Mouse (Mus musculus) embryo, embryonic 9.5 days (tissue): ENCODE data around the gene Hip1.

Experiments used
- DNase-seq: peaks from one replicate; pipeline ENCODE4 v3.0.0-alpha.2; 2017; ENCODE audit errors: extremely low spot score

The Hip1 gene

DNA sequence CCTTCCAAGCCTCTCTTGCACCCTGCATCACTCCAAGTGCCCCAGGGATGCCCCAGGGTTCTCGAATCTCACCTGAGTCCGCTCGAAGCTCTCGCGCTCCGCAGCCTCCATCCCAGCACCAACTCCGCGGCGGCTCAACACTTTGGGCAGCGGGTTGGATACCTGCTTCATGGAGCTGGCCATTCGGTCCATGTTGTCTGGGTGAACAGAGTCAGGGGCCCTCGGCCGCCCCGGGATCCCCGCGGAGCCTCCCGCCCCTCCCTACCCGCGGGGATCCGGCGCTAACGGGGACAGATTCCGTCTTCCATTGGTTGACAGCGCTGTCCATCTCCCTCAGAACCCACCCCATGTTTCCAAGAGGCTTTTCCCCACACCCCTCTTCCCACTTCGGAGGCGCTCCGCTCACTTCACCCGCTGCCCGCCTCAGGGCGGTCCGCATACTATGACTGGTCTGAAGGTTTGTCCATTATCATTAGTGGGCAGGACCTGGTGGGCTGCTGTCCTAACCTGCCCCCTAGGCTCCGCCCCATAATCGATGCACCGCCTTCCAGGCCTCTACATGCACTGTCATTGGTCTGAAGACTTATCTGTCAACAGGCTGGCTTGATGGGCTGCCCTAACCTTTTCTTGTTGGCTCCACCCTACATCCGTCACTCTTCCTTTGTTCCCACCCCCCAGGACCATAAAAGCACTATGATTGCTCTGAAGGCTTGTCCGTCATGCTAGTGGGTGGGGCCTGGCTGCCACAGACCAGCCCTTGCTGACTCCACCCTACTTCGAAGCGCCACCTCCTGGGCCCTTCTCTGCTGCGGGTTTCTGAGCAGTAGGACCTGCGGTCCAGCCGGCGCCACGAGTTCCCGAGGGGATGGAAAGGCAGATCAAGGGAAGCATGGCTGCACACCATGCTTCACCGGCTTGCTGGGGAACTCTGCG lies at the start of gene Hip1:
Gene Hip1, minus strand, starts transcription at position 256 of the 933 bp plus-strand sequence.
- peak; percentile 99 for DNase-seq

DNA sequence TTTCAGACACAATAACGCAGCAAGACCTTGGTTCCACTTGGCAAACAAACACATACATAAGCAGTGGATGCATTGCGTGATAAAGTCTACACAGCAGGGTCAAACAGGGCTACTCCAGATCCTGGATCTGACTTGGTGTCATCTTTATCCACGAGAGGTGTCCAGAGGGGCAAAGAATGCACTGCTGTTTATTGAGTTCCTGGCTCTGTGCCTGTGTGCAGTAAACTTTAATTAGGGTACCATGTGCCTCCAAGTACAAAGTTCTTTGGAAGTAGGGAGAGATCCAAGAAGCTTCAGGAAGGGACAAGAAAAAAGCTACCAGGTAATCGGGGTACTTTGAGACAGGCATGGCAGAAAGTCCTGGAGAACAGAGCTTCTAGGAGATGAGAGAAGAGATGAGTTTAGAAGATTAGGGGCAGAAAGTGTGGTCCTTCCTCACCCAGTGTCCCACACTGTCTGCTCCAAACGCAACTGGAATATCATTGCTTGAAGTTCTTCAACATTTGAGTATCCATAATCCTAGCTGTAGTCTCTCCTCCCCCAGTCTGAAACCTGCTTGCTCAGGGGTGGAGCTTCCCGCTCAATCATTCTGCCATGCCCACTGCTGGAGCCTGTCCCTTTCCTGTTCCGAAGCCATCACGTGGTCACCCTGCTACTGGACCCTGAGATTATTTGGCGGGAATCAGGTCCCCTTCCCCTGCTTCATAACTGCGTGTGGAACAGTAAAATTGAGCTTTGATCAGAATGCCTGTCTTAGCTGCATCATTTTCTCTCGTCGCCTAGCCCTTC lies 45.3 kb upstream of the Hip1 start:
- no peak for DNase-seq

DNA sequence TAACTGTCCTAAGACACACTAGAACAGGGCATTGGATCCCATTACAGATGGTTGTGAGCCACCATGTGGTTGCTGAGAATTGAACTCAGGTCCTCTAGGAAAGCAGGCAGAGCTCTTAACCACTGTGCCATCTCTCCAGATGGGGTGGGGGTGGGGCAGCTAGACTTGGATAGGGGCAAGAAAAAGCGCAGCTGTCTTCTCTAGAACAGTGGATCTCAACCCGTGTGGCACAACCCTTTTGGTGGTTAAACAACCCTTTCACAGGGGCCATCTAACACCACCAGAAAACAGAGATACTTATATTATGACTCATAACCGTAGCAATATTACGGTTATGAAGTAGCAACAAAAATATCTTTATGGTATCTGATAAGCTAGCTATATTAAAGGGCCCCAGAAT lies 42.8 kb upstream of the Hip1 start:
- no peak for DNase-seq

DNA sequence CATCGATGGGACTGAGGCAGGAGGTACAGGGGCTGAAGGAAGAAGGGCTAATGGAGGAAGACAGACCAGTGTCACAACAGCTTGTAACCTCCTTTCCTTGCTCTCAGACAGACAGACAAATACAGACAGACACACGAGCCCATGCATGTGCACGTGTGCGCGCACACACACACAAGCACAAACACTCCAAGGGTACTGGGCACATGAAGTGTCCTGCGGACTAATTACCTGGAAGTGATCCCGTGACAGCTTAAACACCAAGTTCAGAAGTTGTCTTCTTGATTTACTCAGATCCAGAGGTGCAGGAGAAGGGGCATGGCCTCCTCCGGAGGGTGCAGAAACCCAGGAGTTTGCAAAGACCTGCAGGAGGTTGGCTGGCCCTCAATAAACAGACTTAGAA lies 40.8 kb upstream of the Hip1 start:
- no peak for DNase-seq

DNA sequence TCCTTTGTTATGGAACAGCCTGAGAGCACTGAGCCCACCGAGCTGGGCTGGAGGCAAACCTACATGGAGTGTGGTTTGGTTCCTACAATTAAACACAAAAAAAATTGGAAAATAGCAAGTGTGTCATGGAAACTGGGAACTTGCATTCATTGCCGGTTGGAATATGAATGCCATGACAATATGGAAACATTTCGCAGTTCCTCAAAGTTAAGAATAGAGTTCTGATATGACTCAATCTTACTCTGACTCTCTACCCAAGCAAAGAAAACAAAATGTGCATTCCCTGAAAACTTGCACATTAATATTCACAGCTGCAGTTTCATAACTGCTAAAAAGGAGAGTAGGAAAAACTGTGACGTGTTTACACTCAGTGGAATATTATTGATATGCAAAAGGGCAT lies 37.4 kb upstream of the Hip1 start:
- no peak for DNase-seq

DNA sequence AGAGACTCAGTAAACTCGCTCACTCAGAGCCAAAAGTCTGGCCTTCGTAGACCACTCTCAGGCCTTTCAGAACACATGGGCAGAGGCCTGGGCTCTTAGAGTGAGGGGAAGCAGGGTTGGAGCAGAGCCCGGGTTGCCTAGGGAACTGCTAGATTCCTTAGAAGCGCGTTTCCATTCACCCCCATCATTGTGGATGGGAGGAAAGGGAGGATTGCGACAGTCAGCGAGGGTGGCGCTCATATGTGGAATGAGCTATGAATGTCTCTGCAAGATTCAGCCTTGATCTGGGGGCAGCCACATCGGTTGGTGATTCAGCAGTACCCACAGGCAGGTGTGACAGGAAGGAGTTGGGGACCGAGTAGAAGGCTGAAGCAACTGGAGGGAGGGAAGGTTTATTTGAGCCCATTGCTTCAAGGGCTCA lies 34.4 kb upstream of the Hip1 start:
- no peak for DNase-seq

DNA sequence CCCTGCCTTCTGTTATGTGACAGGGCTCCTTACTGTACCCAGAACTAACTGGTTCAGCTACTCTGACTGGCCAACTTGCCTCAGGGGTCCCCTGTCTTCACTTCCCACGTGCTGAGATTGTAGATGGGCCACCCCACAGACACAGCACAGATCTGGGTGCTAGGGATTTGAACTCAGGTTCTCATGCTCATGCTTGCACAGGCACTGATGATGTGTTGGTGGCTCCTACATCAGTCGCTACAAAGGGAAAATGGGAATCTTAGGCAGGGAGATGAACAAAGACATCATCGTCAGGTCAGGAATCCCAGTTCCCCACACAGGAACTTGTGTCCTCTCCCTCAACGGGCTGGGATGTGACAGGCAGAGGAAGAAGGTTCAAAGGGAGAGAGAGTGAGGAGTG lies 31.1 kb upstream of the Hip1 start:
- no peak for DNase-seq

DNA sequence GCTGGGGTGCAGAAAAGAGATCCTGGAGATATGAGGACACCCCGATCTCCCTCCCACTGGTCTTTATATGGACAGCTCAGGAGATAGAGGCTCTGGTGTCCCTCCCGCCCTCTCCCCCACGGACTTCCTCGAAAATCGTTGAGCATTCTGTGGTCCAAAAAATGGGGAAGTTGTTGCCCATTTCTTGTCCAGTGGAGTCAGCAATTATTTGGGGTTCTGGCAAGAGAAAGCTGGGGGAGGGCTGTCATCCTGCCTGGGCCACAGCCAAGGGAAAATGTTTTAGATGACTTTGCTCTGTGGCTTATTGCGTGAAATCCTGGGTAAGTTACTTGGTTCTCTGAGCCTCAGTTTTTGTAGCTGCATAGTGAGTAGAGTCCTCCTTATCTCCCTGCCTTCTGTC lies 28.1 kb upstream of the Hip1 start, which contains the start of gene Ccl24:
Gene Ccl24, minus strand, starts transcription at position 44 of the 400 bp plus-strand sequence.
- no peak for DNase-seq

DNA sequence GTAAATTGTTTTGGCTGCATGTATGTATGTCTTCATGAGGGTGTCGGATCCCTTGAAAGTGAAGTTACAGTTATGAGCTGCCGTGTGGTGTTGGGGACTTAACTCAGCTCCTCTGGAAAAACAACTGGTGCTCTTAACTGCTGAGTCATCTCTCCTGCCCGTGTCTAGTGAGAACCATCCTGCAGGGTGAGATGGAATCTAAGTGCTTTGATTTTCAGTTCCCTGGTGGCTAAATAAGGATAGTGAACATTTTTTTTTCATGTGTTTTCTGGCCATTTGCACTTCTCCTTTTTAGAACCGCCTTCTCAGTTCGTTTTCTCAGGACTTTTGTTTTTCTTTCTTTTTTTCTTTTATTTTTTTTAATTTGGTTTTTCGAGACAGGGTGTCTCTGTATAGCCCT lies 23.8 kb upstream of the Hip1 start:
- DNase-seq = no peak

DNA sequence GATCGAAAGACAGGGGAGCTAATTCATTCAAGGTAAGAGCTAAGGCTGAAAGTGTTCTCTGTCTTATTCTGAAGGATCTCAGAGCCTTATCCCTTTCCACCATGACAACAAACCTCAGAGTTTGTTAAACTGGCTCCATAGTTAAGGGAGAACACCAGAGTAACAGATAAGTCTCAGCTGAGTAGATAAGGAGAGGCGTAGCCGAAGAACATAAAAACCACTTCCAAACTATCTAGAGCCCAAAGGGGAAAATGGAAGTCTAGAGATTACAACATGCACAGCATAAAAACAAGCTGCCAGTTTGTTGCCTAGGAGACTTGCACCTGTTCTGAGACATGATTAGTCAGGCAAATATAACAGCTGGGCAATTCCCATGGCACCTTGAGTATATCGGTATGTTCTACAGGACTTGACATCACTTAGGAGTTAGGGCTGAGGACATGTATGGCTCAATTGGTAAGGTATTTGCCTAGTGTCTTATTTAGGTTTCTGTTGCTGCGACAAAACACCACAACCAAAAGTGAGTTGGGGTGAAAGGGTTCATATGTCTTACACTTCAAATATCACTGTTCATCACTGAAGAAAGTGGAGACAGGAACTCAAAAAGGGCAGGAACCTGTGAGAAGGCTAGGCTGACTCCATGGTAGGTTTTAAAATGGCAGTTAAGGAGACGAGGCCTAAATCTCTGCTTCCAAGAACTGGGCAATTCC lies 22.8 kb upstream of the Hip1 start:
- DNase-seq = no peak

DNA sequence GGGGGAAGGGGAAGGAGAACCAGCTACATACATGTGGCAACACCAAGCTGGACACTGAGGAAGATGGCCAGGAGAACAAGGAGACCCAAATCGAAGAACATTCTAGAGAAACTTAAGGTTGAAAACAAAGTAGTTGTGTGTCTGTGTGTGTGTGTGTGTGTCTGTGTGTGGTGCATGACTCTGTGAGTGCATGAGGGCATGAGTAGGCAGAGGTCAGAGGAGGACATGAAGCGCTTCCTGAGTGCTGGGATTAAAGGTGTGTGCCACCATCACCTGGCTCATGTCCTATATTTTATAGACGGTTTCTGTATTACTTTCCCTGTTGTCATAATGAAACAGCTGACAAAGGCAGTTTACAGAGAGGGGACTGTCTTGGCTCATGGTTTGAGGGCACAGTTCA lies 18.5 kb upstream of the Hip1 start, which contains the start of gene Ccl26:
Gene Ccl26, minus strand, starts transcription at position 101 of the 400 bp plus-strand sequence.
- no peak for DNase-seq

DNA sequence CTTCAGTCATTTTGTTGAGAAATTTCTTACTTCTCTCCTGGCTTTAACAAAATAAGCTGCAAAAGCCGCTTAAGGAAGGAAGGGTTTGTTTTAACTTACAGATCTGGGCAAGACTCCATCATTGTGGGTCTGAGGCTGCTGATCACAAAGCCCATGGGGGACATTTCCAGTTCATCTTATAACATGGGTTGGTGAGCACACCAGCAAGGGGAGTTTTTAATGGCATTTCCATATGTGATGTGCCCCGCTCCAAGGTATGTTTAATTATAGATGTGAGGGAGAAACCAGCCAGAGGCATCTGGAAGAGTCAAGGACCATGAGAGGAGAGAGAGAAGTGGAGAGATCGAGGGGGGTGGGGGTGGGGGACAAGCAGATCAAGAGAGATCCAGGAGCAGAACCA lies 12.8 kb upstream of the Hip1 start:
- no peak for DNase-seq

DNA sequence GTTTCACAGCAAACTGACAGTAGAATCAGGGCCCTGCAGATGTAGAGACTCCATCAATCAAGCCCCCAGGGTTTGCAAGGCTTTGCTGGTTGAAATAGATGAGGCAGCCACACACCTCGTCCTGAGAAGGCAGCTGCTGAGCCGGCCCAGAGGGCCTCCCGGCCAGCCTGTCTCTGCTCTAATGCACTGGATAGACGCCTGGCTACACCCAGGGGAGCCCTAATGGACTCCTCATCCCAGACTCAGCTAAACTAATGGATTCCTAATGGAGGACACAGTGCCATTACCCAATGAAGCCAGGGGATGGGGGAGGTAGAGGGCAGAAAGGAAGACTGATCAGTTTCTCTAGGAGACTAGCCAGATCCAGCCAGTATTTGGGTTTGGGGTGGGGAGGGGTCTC lies 12.1 kb upstream of the Hip1 start:
- DNase-seq = peak; percentile 4

DNA sequence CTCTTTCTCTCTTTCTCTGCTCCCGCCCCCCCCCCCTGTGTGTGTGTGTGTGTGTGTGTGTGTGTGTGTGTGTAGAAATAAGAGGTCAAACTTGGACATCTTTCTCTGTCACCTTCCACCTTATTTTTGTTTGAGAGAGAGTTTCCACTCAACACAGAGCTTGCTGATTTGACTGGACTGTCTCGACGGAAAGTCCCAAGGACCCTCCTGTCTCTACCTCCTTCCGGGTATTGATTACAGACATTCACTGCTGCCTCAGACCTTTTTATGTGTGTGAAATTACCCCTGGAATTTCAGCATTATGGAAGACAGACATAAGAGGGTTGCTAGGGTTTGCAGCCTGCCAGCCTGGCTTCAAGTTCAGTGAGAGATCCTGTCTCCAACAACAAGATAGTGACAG lies 11.3 kb upstream of the Hip1 start:
- DNase-seq = no peak

DNA sequence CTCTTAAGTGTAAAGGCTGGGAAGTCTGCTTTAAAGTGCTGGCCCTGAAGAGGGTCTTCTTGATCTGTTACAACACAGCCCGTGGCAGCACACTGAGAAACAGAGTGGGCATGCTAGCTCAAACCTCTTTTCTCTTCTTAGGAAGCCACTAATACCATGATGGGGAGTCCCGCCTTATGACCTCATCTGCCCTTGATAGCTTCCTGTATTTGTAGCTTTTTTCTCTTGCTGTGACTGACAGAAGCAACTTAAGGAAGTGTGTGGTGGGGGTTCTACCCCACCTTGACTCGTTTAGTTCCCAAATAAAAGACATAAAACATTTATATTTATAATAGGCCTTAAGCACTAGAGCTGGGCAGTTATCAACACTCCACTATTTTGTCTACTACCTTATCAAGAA lies 6.7 kb upstream of the Hip1 start:
- no peak for DNase-seq

DNA sequence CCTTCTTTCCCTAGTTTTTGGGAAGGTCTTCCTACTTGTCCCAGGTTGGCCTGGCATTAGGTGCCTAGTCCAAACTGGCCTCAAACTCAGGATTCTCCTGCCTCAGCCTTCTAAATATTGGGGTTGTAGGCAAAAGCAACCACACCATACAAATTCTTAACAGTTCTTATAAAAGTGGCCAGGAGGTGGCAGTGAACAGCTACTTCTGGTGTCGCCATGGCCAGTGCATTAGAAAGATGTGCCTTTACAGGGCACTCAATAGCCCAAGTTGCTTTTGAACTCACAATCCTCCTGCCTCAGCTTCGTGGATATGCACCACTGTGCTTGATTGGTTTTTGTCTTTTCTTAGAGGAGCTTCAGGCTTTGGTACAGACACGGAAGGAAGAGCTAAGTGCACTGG lies 6.0 kb upstream of the Hip1 start:
- peak; percentile 11 for DNase-seq

DNA sequence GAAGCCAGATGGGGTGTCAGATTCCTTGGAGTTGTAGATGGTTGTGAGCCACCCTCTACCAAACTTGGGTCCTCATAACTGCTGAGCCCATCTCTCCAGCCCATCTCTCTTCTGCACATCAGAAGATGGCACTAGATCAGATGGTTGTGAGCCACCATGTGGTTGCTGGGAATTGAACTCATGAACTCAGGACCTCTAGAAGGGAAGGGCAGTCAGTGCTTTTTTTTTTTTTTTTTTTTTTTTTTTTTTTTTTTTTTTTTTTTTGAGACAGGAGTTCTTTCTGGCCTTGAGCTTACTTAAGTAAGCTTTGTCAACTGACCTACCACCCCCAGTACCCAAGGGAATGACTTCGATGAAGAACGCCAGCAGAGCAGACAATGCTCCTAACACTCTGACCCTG lies 3.1 kb upstream of the Hip1 start:
- DNase-seq = no peak

DNA sequence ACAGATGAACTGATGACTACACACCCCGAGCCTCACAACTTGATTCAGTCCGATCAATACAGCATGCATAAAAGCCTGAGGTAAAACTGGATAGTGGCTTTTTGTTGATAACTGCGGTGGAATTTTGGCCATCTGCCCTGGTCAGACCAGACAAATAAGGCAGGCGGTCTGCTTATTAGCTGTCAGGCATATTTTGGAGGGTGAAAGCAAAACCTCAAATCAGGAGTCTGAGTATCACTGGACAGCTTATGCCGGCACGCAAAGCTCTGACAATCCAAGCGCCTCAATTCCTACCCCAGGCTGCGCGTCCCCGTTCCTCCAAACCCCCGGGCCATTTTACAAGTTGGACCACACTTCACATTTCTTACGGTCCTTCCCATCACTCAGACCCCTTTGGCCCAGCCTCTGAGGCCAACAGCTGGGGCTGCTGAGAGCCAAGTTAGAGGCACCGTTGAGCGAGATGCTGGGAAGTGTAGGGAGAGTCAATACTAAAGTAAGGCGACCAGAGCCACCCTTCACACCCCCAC lies 825 bp downstream of the Hip1 start:
- peak; percentile 26 for DNase-seq

DNA sequence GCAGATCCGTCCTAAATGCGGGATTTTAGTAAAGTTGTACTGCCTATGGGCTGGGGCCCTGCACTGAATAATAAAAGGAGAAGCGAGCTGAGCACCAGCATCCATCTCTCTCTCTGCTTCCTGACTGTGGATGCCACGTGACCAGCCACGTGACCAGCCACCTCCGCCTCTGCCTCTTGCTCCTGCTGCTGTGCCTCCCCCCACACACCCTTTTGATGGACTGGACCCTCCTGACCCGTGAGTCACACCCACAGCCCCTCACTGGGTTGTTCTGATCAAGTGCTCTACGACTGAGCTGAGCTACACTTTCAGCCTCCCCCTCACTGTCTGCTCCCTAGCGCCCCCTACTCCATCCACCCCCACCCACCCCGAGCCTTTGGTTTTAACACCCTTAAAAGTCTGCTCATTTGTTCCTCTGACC lies 7.1 kb downstream of the Hip1 start:
- no peak for DNase-seq

DNA sequence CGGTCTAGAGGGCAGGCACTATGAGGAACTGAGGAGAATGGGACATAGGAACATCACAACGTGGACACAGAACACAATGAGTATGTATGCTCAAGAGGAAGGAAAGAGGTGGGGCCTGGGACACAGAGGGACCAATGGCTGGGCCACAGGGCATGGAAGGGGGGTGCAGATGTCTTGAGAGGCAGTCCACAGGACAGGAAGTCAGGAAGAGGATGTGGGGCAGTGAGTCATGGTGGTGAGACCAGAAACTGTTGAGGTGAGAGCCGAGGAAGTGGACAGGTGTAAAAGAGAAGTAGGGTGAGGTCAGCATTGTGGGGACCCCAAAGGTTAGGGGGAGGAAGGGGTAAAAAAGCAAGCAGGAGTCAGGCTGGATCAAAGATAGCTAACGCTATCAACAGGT lies 7.6 kb downstream of the Hip1 start:
- no peak for DNase-seq

DNA sequence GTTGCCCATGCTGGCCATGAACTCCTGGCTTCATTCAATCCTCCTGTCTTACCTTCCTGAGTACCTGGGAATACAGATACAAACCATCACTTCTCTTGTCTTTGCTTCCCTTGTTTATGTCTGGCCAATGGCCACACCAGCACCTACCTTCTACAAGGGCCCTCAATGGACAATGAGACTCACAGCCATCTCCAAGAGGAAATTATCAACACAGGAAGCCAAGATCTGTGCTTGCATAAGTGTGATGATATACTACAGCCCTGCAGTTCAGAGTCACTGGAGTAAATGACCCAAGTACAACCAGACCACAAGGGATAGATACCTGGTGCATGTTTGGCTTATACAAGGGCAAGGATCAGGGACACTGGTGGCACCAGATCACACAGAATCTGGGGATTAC lies 9.1 kb downstream of the Hip1 start:
- DNase-seq = no peak

DNA sequence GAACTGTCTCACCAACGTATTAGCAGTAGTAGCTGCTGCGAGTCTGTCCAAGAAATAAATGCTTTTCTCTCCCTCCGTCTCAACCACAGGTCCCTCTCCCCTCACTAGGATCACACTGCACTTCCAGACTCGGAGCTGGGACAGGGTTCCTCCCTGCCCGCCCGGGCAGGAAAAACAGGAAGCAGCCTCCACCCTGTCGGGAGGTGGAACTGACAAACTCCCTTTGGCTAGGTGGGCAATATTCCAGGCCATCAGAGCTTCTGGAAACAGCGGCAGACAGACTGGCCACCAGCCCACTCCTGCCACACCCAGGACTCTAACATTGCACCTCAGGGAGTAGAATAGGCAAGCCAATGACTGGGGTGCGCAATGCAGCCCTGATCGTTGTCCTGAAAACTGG lies 11.5 kb downstream of the Hip1 start:
- DNase-seq = no peak
